Mouse (Mus musculus) cerebellum, postnatal 4 days (tissue): ENCODE data around the gene Sptbn2.
A peak's percentile ranks its signal among the peaks of the same experiment; 100 is the strongest.

ENCODE experiments used
- DNase-seq, 2 experiments: peaks; one replicate each; pipeline ENCODE4 v3.0.0; 2022; ENCODE audit warnings: low spot score in 2 of 2, mixed read lengths in 1 of 2

Sptbn2 gene

GRCm38 (mm10) chr19:4711098-4711600 lies at the start of gene Sptbn2:
TSS of gene Sptbn2 (plus strand) at chr19:4711167.
- DNase-seq: peak in 1 of 2 experiments; percentile 44

GRCm38 (mm10) chr19:4666815-4667214 lies 44.2 kb upstream of the Sptbn2 start:
- DNase-seq: no peak

- DNase-seq: no peak
Measured at GRCm38 (mm10) chr19:4670776-4671175, 40.2 kb upstream of the Sptbn2 start.

GRCm38 (mm10) chr19:4672401-4672800 lies 38.6 kb upstream of the Sptbn2 start:
- no peak for DNase-seq

- no peak for DNase-seq
Measured at GRCm38 (mm10) chr19:4694346-4694745, 16.6 kb upstream of the Sptbn2 start.

GRCm38 (mm10) chr19:4697121-4697520 lies 13.8 kb upstream of the Sptbn2 start:
- no peak for DNase-seq

- DNase-seq: no peak
Measured at GRCm38 (mm10) chr19:4697721-4698120, 13.2 kb upstream of the Sptbn2 start.

- DNase-seq: peak; percentile 67 to 87
Measured at GRCm38 (mm10) chr19:4698205-4698677, 12.7 kb upstream of the Sptbn2 start, which contains the start of gene Gm960. TSS of gene Gm960 (minus strand) at chr19:4698668.

- no peak for DNase-seq
Measured at GRCm38 (mm10) chr19:4698856-4699255, 12.1 kb upstream of the Sptbn2 start.

GRCm38 (mm10) chr19:4699821-4700220 lies 11.1 kb upstream of the Sptbn2 start:
- no peak for DNase-seq

GRCm38 (mm10) chr19:4700656-4701055 lies 10.3 kb upstream of the Sptbn2 start:
- no peak for DNase-seq

GRCm38 (mm10) chr19:4701221-4701620 lies 9.7 kb upstream of the Sptbn2 start:
- no peak for DNase-seq

- no peak for DNase-seq
Measured at GRCm38 (mm10) chr19:4708765-4709164, 2.2 kb upstream of the Sptbn2 start.

- peak in 1 of 2 experiments; percentile 68 for DNase-seq
Measured at GRCm38 (mm10) chr19:4711601-4712155, 711 bp downstream of the Sptbn2 start.

- DNase-seq: peak in 1 of 2 experiments; percentile 43
Measured at GRCm38 (mm10) chr19:4712156-4712780, 1.3 kb downstream of the Sptbn2 start.

- no peak for DNase-seq
Measured at GRCm38 (mm10) chr19:4712781-4713526, 2.0 kb downstream of the Sptbn2 start.

GRCm38 (mm10) chr19:4713886-4714285 lies 2.9 kb downstream of the Sptbn2 start:
- no peak for DNase-seq

GRCm38 (mm10) chr19:4716756-4717155 lies 5.8 kb downstream of the Sptbn2 start:
- no peak for DNase-seq

- no peak for DNase-seq
Measured at GRCm38 (mm10) chr19:4717281-4717680, 6.3 kb downstream of the Sptbn2 start.

GRCm38 (mm10) chr19:4718716-4719115 lies 7.7 kb downstream of the Sptbn2 start:
- no peak for DNase-seq

- DNase-seq: no peak
Measured at GRCm38 (mm10) chr19:4719351-4719764, 8.4 kb downstream of the Sptbn2 start.

- DNase-seq: no peak
Measured at GRCm38 (mm10) chr19:4720112-4720511, 9.1 kb downstream of the Sptbn2 start.
